Mouse (Mus musculus) heart, embryonic 10.5 days (tissue): Measurements from ENCODE around the gene Mapk10. TPM values are rescaled to one million over a fixed set of nuclear protein-coding genes. Genes with fewer than 3 reads are reported as not detected.
"Not testable (repeated sequence)": the region's sequence is repeated elsewhere in the genome, so short reads cannot be mapped to it uniquely, and the experiment has no call there.

Experiments used
- DNase-seq: peaks from one replicate; pipeline ENCODE4 v3.0.0-alpha.2; 2017; ENCODE audit warnings: low spot score
- H3K27ac ChIP-seq: fragments of 300-500 bp; sonication (generic); 2 replicates; pipeline ENCODE4 v1.5.1; 2016; ENCODE audit warnings: mild to moderate bottlenecking
- H3K27me3 ChIP-seq: fragments of 300-500 bp; sonication (generic); 2 replicates; pipeline ENCODE4 v1.6.1; 2016; ENCODE audit warnings: mild to moderate bottlenecking; ENCODE audit not compliant: poor library complexity, insufficient read depth, severe bottlenecking
- H3K36me3 ChIP-seq: fragments of 300-500 bp; sonication (generic); 2 replicates; pipeline ENCODE4 v1.6.1; 2016; ENCODE audit warnings: mild to moderate bottlenecking, moderate library complexity
- H3K4me1 ChIP-seq: fragments of 300-500 bp; sonication (generic); 2 replicates; pipeline ENCODE4 v1.6.1; 2016; ENCODE audit warnings: mild to moderate bottlenecking
- H3K4me3 ChIP-seq: fragments of 300-500 bp; sonication (generic); 2 replicates; pipeline ENCODE4 v1.5.1; 2016; ENCODE audit warnings: mild to moderate bottlenecking, moderate library complexity
- H3K9me3 ChIP-seq: fragments of 300-500 bp; sonication (generic); 2 replicates; pipeline ENCODE4 v1.6.1; 2016; ENCODE audit warnings: mild to moderate bottlenecking, moderate library complexity
- WGBS: fragments of 180-500 bp; shearing (Covaris S2); methylation state at CpG from one replicate; pipeline ENCODE4 v1.1.7; 2016; 5-methylcytosine and 5-hydroxymethylcytosine counted together
- polyA plus RNA-seq: library from polyadenylated mRNA; unstranded; fragments of >200 nt; fragmentation: Nextera tagmentation; extraction: Ambion mirVana; gene quantifications from 2 replicates; pipeline ENCODE4 v1.2.1, GENCODE M21; 2016

Gene Mapk10
- polyA plus RNA-seq, 1 experiment from 2014 or later = 0.29 TPM

- no peaks in the 10 kb centered on the region for H3K36me3 ChIP-seq
- no peak for DNase-seq
- H3K4me1 ChIP-seq = 0 out of 2 replicates have a peak, but pooled peaks cover 2% of the 10 kb centered on the region
- H3K27ac ChIP-seq = no peak overlapping the region
- H3K4me3 ChIP-seq = no peak overlapping the region
- no peaks in the 10 kb centered on the region for H3K9me3 ChIP-seq
- no peaks in the 10 kb centered on the region for H3K27me3 ChIP-seq
Measured at GRCm38 (mm10) chr5:102976540-102976939, 234.6 kb downstream of the Mapk10 start.

GRCm38 (mm10) chr5:102974400-102974799 is 236.7 kb downstream of the Mapk10 start:
- no peak for DNase-seq
- no peaks in the 10 kb centered on the region for H3K27me3 ChIP-seq
- H3K27ac ChIP-seq = no peak overlapping the region
- 79% methylated on average over 4 of the region's 4 CpGs for WGBS
- 0 out of 2 replicates have a peak, but pooled peaks cover 2% of the 10 kb centered on the region for H3K4me1 ChIP-seq
- no peak overlapping the region for H3K4me3 ChIP-seq
- H3K9me3 ChIP-seq = no peaks in the 10 kb centered on the region
- H3K36me3 ChIP-seq = no peaks in the 10 kb centered on the region

GRCm38 (mm10) chr5:102964396-102964795 is 246.7 kb downstream of the Mapk10 start:
- 86% methylated on average over 5 of the region's 5 CpGs for WGBS
- no peaks in the 10 kb centered on the region for H3K27me3 ChIP-seq
- H3K36me3 ChIP-seq = no peaks in the 10 kb centered on the region
- H3K4me3 ChIP-seq = no peak overlapping the region
- no peak overlapping the region for H3K27ac ChIP-seq
- no peaks in the 10 kb centered on the region for H3K4me1 ChIP-seq
- no peaks in the 10 kb centered on the region for H3K9me3 ChIP-seq
- DNase-seq = no peak

- H3K36me3 ChIP-seq = no peaks in the 10 kb centered on the region
- H3K4me3 ChIP-seq = no peak overlapping the region
- no peaks in the 10 kb centered on the region for H3K27me3 ChIP-seq
- H3K9me3 ChIP-seq = no peaks in the 10 kb centered on the region
- no peak for DNase-seq
- 88% methylated on average over 8 of the region's 8 CpGs for WGBS
- no peaks in the 10 kb centered on the region for H3K4me1 ChIP-seq
- no peak overlapping the region for H3K27ac ChIP-seq
Measured at GRCm38 (mm10) chr5:102953414-102953813, 257.7 kb downstream of the Mapk10 start.

- H3K4me3 ChIP-seq = no peak overlapping the region
- no peaks in the 10 kb centered on the region for H3K4me1 ChIP-seq
- no peak for DNase-seq
- no peak overlapping the region for H3K27ac ChIP-seq
- WGBS = 80% methylated on average over 3 of the region's 3 CpGs
- no peaks in the 10 kb centered on the region for H3K9me3 ChIP-seq
- no peaks in the 10 kb centered on the region for H3K27me3 ChIP-seq
- no peaks in the 10 kb centered on the region for H3K36me3 ChIP-seq
Measured at GRCm38 (mm10) chr5:102952918-102953317, 258.2 kb downstream of the Mapk10 start.

- Histone ChIP-seq H3K4me1 (peaks cover 4% of the 10 kb centered on the region; the same call in 1 of the 2 replicates), H3K4me3 (no peak overlapping the region), H3K9me3 (no peaks in the 10 kb centered on the region), H3K27me3 (no peaks in the 10 kb centered on the region), H3K27ac (0 out of 2 replicates have a peak overlapping the region, but pooled peaks have one; percentile 29), H3K36me3 (no peaks in the 10 kb centered on the region)
- DNase-seq = no peak
- 62% methylated on average over 8 of the region's 8 CpGs for WGBS
Measured at GRCm38 (mm10) chr5:102947061-102947711, 263.9 kb downstream of the Mapk10 start.

- 67% methylated on average over 8 of the region's 8 CpGs for WGBS
- H3K27ac ChIP-seq = no peak overlapping the region
- H3K9me3 ChIP-seq = no peaks in the 10 kb centered on the region
- no peaks in the 10 kb centered on the region for H3K36me3 ChIP-seq
- no peak for DNase-seq
- H3K27me3 ChIP-seq = no peaks in the 10 kb centered on the region
- H3K4me1 ChIP-seq = peaks cover 4% of the 10 kb centered on the region; the same call in 1 of the 2 replicates
- H3K4me3 ChIP-seq = no peak overlapping the region
Measured at GRCm38 (mm10) chr5:102946625-102947024, 264.5 kb downstream of the Mapk10 start.

- H3K9me3 ChIP-seq, DNase-seq, H3K27me3 ChIP-seq, H3K4me1 ChIP-seq, H3K27ac ChIP-seq, H3K4me3 ChIP-seq, H3K36me3 ChIP-seq: not testable (repeated sequence)
- 77% methylated on average over 17 of the region's 17 CpGs for WGBS
Measured at GRCm38 (mm10) chr5:102943864-102944630, 267.1 kb downstream of the Mapk10 start.

- H3K27ac ChIP-seq = no peak overlapping the region
- H3K9me3 ChIP-seq = no peaks in the 10 kb centered on the region
- no peaks in the 10 kb centered on the region for H3K4me1 ChIP-seq
- H3K27me3 ChIP-seq = no peaks in the 10 kb centered on the region
- no peaks in the 10 kb centered on the region for H3K36me3 ChIP-seq
- no peak for DNase-seq
- 73% methylated on average over 6 of the region's 6 CpGs for WGBS
- no peak overlapping the region for H3K4me3 ChIP-seq
Measured at GRCm38 (mm10) chr5:102930161-102930560, 281.0 kb downstream of the Mapk10 start.

- Histone ChIP-seq H3K27me3 (no peaks in the 10 kb centered on the region), H3K4me1 (no peaks in the 10 kb centered on the region), H3K4me3 (no peak overlapping the region), H3K36me3 (no peaks in the 10 kb centered on the region), H3K27ac (no peak overlapping the region), H3K9me3 (no peaks in the 10 kb centered on the region)
- DNase-seq = peak; percentile 58
- WGBS = 83% methylated on average over 5 of the region's 5 CpGs
Measured at GRCm38 (mm10) chr5:102926786-102927185, 284.3 kb downstream of the Mapk10 start.

GRCm38 (mm10) chr5:102920199-102920598 is 290.9 kb downstream of the Mapk10 start:
- no peaks in the 10 kb centered on the region for H3K36me3 ChIP-seq
- no peaks in the 10 kb centered on the region for H3K27me3 ChIP-seq
- H3K9me3 ChIP-seq = no peaks in the 10 kb centered on the region
- H3K27ac ChIP-seq = no peak overlapping the region
- H3K4me3 ChIP-seq = no peak overlapping the region
- no peak for DNase-seq
- 89% methylated on average over 2 of the region's 2 CpGs for WGBS
- no peaks in the 10 kb centered on the region for H3K4me1 ChIP-seq

GRCm38 (mm10) chr5:102905441-102906211 is 305.5 kb downstream of the Mapk10 start:
- H3K4me3 ChIP-seq = no peak overlapping the region
- no peaks in the 10 kb centered on the region for H3K27me3 ChIP-seq
- H3K36me3 ChIP-seq = no peaks in the 10 kb centered on the region
- no peaks in the 10 kb centered on the region for H3K9me3 ChIP-seq
- 34% methylated on average over 13 of the region's 13 CpGs for WGBS
- H3K4me1 ChIP-seq = 0 out of 2 replicates have a peak, but pooled peaks cover 3% of the 10 kb centered on the region
- no peak for DNase-seq
- no peak overlapping the region for H3K27ac ChIP-seq

GRCm38 (mm10) chr5:102904066-102904465 is 307.1 kb downstream of the Mapk10 start:
- H3K4me1 ChIP-seq = 0 out of 2 replicates have a peak, but pooled peaks cover 3% of the 10 kb centered on the region
- no peak overlapping the region for H3K4me3 ChIP-seq
- DNase-seq = no peak
- no peak overlapping the region for H3K27ac ChIP-seq
- no peaks in the 10 kb centered on the region for H3K36me3 ChIP-seq
- 82% methylated on average over 12 of the region's 12 CpGs for WGBS
- no peaks in the 10 kb centered on the region for H3K9me3 ChIP-seq
- no peaks in the 10 kb centered on the region for H3K27me3 ChIP-seq
